Mouse (Mus musculus): Measurements from ENCODE around the gene Stk16. TPM values are rescaled to one million over a fixed set of nuclear protein-coding genes. Genes with fewer than 3 reads are reported as not detected.

Gene Stk16
- total RNA-seq, 2 experiments from 2014 or later: 135 to 208 TPM

DNA sequence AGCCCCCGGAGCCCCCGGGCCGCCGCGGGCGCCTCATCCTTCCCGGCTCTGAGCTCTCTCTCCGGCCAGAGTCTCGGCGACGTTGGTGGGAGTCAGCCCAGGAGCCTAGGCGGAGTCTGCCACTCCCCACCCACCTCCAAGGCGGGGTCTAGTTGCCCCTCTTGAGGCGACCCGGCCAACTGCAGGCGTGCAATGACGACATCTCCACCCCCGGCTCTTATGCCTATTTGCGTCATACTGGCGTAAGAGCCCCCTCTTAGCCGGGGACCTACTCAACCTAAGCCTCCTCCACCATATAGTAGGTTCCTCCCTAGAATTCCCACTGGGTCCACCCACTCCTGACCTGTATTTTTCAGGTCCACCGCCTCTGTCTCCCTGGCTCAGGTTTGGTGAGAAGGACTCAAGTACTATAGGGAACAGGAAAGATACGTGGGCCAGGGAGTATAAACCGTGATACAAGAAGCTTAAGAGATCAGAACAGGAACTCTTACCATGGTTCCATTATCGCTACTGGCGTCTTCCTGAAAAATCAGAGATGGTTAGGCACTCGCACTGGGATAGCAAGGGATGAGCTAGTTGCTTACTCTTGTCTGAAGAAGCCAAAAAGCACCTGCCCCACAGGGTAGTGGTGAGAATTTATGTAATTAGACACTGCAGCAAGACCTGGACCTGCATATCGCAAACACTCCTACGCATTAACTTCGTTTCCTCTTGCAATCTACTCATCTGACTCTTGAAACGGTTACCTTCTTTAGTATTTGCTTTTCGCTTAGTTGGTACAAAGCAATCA lies 53.6 kb downstream of the Stk16 start, which contains the start of gene Ptprn:
TSS of gene Ptprn (minus strand) at position 412 of the 790 bp plus-strand sequence.
- no peak for ATAC-seq (replicated peaks; ENCODE audit: poor library complexity)

Other genes starting within 250 kb of the Stk16 start
- 9.3 and 11.1 TPM in 2 replicates for gene Nhej1, start 85.6 kb upstream of the Stk16 start, total RNA-seq (2015)
- gene Nhej1, start 85.6 kb upstream of the Stk16 start, total RNA-seq (2017): 10.4 and 12.6 TPM in 2 replicates
- 0.15 and 0.44 TPM in 2 replicates for gene Slc23a3, start 76.9 kb upstream of the Stk16 start, total RNA-seq (2015)
- gene Slc23a3, start 76.9 kb upstream of the Stk16 start, total RNA-seq (2017): not detected in 2 replicates
- gene Cnppd1, start 68.1 kb upstream of the Stk16 start, total RNA-seq (2015): 16.8 and 17.2 TPM in 2 replicates
- gene Cnppd1, start 68.1 kb upstream of the Stk16 start, total RNA-seq (2017): 40.3 and 52.9 TPM in 2 replicates
- gene Retreg2, start 68.1 kb upstream of the Stk16 start, total RNA-seq (2015): 40.8 and 47.4 TPM in 2 replicates
- gene Retreg2, start 68.1 kb upstream of the Stk16 start, total RNA-seq (2017): 42.3 and 50.2 TPM in 2 replicates
- gene Zfand2b, start 42.2 kb upstream of the Stk16 start, total RNA-seq (2015): 20.2 and 21.5 TPM in 2 replicates
- gene Zfand2b, start 42.2 kb upstream of the Stk16 start, total RNA-seq (2017): 24.4 and 24.7 TPM in 2 replicates
- 10.0 and 12.8 TPM in 2 replicates for gene Abcb6, start 30.4 kb upstream of the Stk16 start, total RNA-seq (2015)
- gene Abcb6, start 30.4 kb upstream of the Stk16 start, total RNA-seq (2017): 10.3 and 14.8 TPM in 2 replicates
- gene Ankzf1, start 18.7 kb upstream of the Stk16 start, total RNA-seq (2015): 7.7 and 7.8 TPM in 2 replicates
- 21.7 and 27.0 TPM in 2 replicates for gene Ankzf1, start 18.7 kb upstream of the Stk16 start, total RNA-seq (2017)
- gene Atg9a, start 18.6 kb upstream of the Stk16 start, total RNA-seq (2015): 14.5 and 18.2 TPM in 2 replicates
- 7.2 and 9.5 TPM in 2 replicates for gene Atg9a, start 18.6 kb upstream of the Stk16 start, total RNA-seq (2017)
- gene Glb1l, start within 50 bp of the Stk16 start, total RNA-seq (2015): 24.2 and 31.9 TPM in 2 replicates
- 12.3 and 13.7 TPM in 2 replicates for gene Glb1l, start within 50 bp of the Stk16 start, total RNA-seq (2017)
- gene Tuba4a, start 9.0 kb downstream of the Stk16 start, total RNA-seq (2015): 777 and 847 TPM in 2 replicates
- gene Tuba4a, start 9.0 kb downstream of the Stk16 start, total RNA-seq (2017): 369 and 385 TPM in 2 replicates
- gene A630095N17Rik, start 21.3 kb downstream of the Stk16 start, total RNA-seq (2015): 0.56 and 1.2 TPM in 2 replicates
- gene A630095N17Rik, start 21.3 kb downstream of the Stk16 start, total RNA-seq (2017): 1.2 TPM in 1 of 2 replicates, not detected in the other
- 1.3 and 1.8 TPM in 2 replicates for gene Dnajb2, start 25.6 kb downstream of the Stk16 start, total RNA-seq (2015)
- gene Dnajb2, start 25.6 kb downstream of the Stk16 start, total RNA-seq (2017): 1.9 and 6.4 TPM in 2 replicates
- gene Ptprn, start 53.7 kb downstream of the Stk16 start, total RNA-seq (2015): 0.12 and 0.15 TPM in 2 replicates
- 0.10 TPM in 1 of 2 replicates, not detected in the other for gene Ptprn, start 53.7 kb downstream of the Stk16 start, total RNA-seq (2017)
- gene Resp18, start 67.6 kb downstream of the Stk16 start, total RNA-seq (2015): not detected in 2 replicates
- not detected in 2 replicates for gene Resp18, start 67.6 kb downstream of the Stk16 start, total RNA-seq (2017)
- 31.3 and 39.7 TPM in 2 replicates for gene Dnpep, start 107.2 kb downstream of the Stk16 start, total RNA-seq (2015)
- 36.4 and 41.7 TPM in 2 replicates for gene Dnpep, start 107.2 kb downstream of the Stk16 start, total RNA-seq (2017)
- not detected in 2 replicates for gene Des, start 149.5 kb downstream of the Stk16 start, total RNA-seq (2015)
- gene Des, start 149.5 kb downstream of the Stk16 start, total RNA-seq (2017): not detected in 2 replicates
- not detected in 2 replicates for gene Speg, start 164.5 kb downstream of the Stk16 start, total RNA-seq (2015)
- not detected in 2 replicates for gene Speg, start 164.5 kb downstream of the Stk16 start, total RNA-seq (2017)
- gene Gmppa, start 225.1 kb downstream of the Stk16 start, total RNA-seq (2015): 65.8 and 74.1 TPM in 2 replicates
- gene Gmppa, start 225.1 kb downstream of the Stk16 start, total RNA-seq (2017): 87.0 and 98.6 TPM in 2 replicates
- gene Asic4, start 239.6 kb downstream of the Stk16 start, total RNA-seq (2015): not detected in 2 replicates
- gene Asic4, start 239.6 kb downstream of the Stk16 start, total RNA-seq (2017): not detected in 2 replicates